Mouse (Mus musculus): ENCODE measurements around the gene Ppp3r1. TPM values are rescaled to one million over a fixed set of nuclear protein-coding genes. Genes with fewer than 3 reads are reported as not detected.

The Ppp3r1 gene
- total and polyA plus RNA-seq, 3 experiments, result 31.8 to 128 (median 116) TPM

GRCm38 (mm10) chr11:17135638-17136037, 23.4 kb upstream of the Ppp3r1 start:
- Histone ChIP-seq H3K36me3 (replicated peaks in 1 of 2; ENCODE audit: control insufficient read depth in 1 of 2, insufficient read depth in 1 of 2, low read length in 1 of 2) (no peaks in the 10 kb centered on the region), H3K27me3 (replicated peaks) (no peaks in the 10 kb centered on the region), H3K79me2 (replicated peaks; ENCODE audit: control insufficient read depth, extremely low read depth, insufficient read depth, poor library complexity, severe bottlenecking) (no peaks in the 10 kb centered on the region), H3K4me2 (ENCODE audit: insufficient read depth, low read depth, poor library complexity, severe bottlenecking) (no peak overlapping the region), H3K4me1 (ENCODE audit: control insufficient read depth in 1 of 2, insufficient read depth in 2 of 2) (no peaks in the 10 kb centered on the region), H3K27ac (ENCODE audit: insufficient read depth, low read depth) (no peak overlapping the region), H3K4me3 (replicated peaks in 1 of 3; ENCODE audit: low read depth in 2 of 3, low read length in 2 of 3, poor library complexity in 1 of 3) (no peak overlapping the region), H3K9ac (ENCODE audit: insufficient read depth, low read depth) (no peak overlapping the region), H3K9me3 (replicated peaks; ENCODE audit: low read length) (no peaks in the 10 kb centered on the region)
- dilution Hi-C loops (cut with MboI; ENCODE audit: extremely low pct_ligation_motif_present, extremely low pct_unique_long_range_greater_than_20kb, low sequenced_read_pairs) (no loop called here), in situ Hi-C loops (cut with MboI; ENCODE audit: low pct_ligation_motif_present, low pct_unique_long_range_greater_than_20kb, low sequenced_read_pairs) (no loop called here)
- DNase-seq (ENCODE audit: extremely low read depth), result no peak
- no peak for TF ChIP-seq USF2 (conservative IDR thresholded peaks at IDR 0.05; ENCODE audit: low read depth, low read length)
- TF ChIP-seq USF1 (IDR thresholded peaks at IDR 0.05; ENCODE audit: low read depth, low read length), result no peak
- TF ChIP-seq SMC3 (IDR thresholded peaks at IDR 0.05; ENCODE audit: low read depth, low read length), result no peak
- no peak for TF ChIP-seq NRF1 (IDR thresholded peaks at IDR 0.05; ENCODE audit: low read depth, low read length)
- no peak for TF ChIP-seq PAX5 (IDR thresholded peaks at IDR 0.05; ENCODE audit: low read length)
- TF ChIP-seq POLR2AphosphoS2 (IDR thresholded peaks at IDR 0.05; ENCODE audit: low read depth, low read length), result no peak
- no peak for TF ChIP-seq POLR2A (IDR thresholded peaks at IDR 0.05; ENCODE audit: low read depth, low read length)
- TF ChIP-seq MAX (IDR thresholded peaks at IDR 0.05; ENCODE audit: low read length), result no peak
- TF ChIP-seq RCOR1 (conservative IDR thresholded peaks at IDR 0.05; ENCODE audit: low read depth, low read length), result no peak
- no peak for TF ChIP-seq TCF12 (IDR thresholded peaks at IDR 0.05; ENCODE audit: low read depth, low read length)
- no peak for TF ChIP-seq CTCF (conservative IDR thresholded peaks at IDR 0.05 in 1 of 2, IDR thresholded peaks at IDR 0.05 in 1 of 2; ENCODE audit: low read depth in 2 of 2, low read length in 2 of 2)
- TF ChIP-seq ZNF384 (IDR thresholded peaks at IDR 0.05; ENCODE audit: low read depth, low read length), result no peak
- no peak for TF ChIP-seq MXI1 (IDR thresholded peaks at IDR 0.05; ENCODE audit: low read depth, low read length)
- TF ChIP-seq MAFK (IDR thresholded peaks at IDR 0.05; ENCODE audit: insufficient replicate concordance, low read length), result no peak
- no peak for TF ChIP-seq ELF1 (IDR thresholded peaks at IDR 0.05; ENCODE audit: low read depth, low read length)
- no peak for TF ChIP-seq UBTF (IDR thresholded peaks at IDR 0.05; ENCODE audit: low read depth, low read length)
- TF ChIP-seq CHD2 (IDR thresholded peaks at IDR 0.05; ENCODE audit: low read length), result no peak

GRCm38 (mm10) chr11:17138306-17139033, 20.6 kb upstream of the Ppp3r1 start:
- DNase-seq (ENCODE audit: extremely low read depth), result no peak
- Histone ChIP-seq H3K27me3 (replicated peaks) (no peaks in the 10 kb centered on the region), H3K4me3 (replicated peaks in 1 of 3; ENCODE audit: low read depth in 2 of 3, low read length in 2 of 3, poor library complexity in 1 of 3) (no peak overlapping the region), H3K9ac (ENCODE audit: insufficient read depth, low read depth) (no peak overlapping the region), H3K4me1 (ENCODE audit: control insufficient read depth in 1 of 2, insufficient read depth in 2 of 2) (no peaks in the 10 kb centered on the region), H3K27ac (ENCODE audit: insufficient read depth, low read depth) (no peak overlapping the region), H3K4me2 (ENCODE audit: insufficient read depth, low read depth, poor library complexity, severe bottlenecking) (no peak overlapping the region), H3K9me3 (replicated peaks; ENCODE audit: low read length) (no peaks in the 10 kb centered on the region), H3K36me3 (replicated peaks in 1 of 2; ENCODE audit: control insufficient read depth in 1 of 2, insufficient read depth in 1 of 2, low read length in 1 of 2) (no peaks in the 10 kb centered on the region), H3K79me2 (replicated peaks; ENCODE audit: control insufficient read depth, extremely low read depth, insufficient read depth, poor library complexity, severe bottlenecking) (no peaks in the 10 kb centered on the region)
- TF ChIP-seq NRF1 (IDR thresholded peaks at IDR 0.05; ENCODE audit: low read depth, low read length) (no peak), USF2 (conservative IDR thresholded peaks at IDR 0.05; ENCODE audit: low read depth, low read length) (no peak), TCF12 (IDR thresholded peaks at IDR 0.05; ENCODE audit: low read depth, low read length) (no peak), POLR2AphosphoS2 (IDR thresholded peaks at IDR 0.05; ENCODE audit: low read depth, low read length) (no peak), KAT2A (IDR thresholded peaks at IDR 0.05; ENCODE audit: insufficient replicate concordance, low read length) (no peak), BHLHE40 (IDR thresholded peaks at IDR 0.05; ENCODE audit: low read depth, low read length) (no peak), IRF4 (IDR thresholded peaks at IDR 0.05; ENCODE audit: low read depth, low read length) (no peak), SMC3 (IDR thresholded peaks at IDR 0.05; ENCODE audit: low read depth, low read length) (no peak), MXI1 (IDR thresholded peaks at IDR 0.05; ENCODE audit: low read depth, low read length) (no peak), ELF1 (IDR thresholded peaks at IDR 0.05; ENCODE audit: low read depth, low read length) (no peak), ETS1 (conservative IDR thresholded peaks at IDR 0.05; ENCODE audit: low read depth, low read length) (no peak), CHD1 (IDR thresholded peaks at IDR 0.05; ENCODE audit: low read depth, low read length) (no peak), ZKSCAN1 (IDR thresholded peaks at IDR 0.05; ENCODE audit: borderline replicate concordance, low read depth, low read length) (no peak), RCOR1 (conservative IDR thresholded peaks at IDR 0.05; ENCODE audit: low read depth, low read length) (no peak), GABPA (IDR thresholded peaks at IDR 0.05; ENCODE audit: insufficient replicate concordance, low read depth, low read length) (no peak), NELFE (IDR thresholded peaks at IDR 0.05; ENCODE audit: low read depth, low read length) (no peak), ZMIZ1 (IDR thresholded peaks at IDR 0.05; ENCODE audit: low read depth, low read length) (no peak), JUN (IDR thresholded peaks at IDR 0.05; ENCODE audit: insufficient read depth, low read depth, low read length) (no peak), PAX5 (IDR thresholded peaks at IDR 0.05; ENCODE audit: low read length) (no peak)
- dilution Hi-C loops (cut with MboI; ENCODE audit: extremely low pct_ligation_motif_present, extremely low pct_unique_long_range_greater_than_20kb, low sequenced_read_pairs), result no loop called here
- in situ Hi-C loops (cut with MboI; ENCODE audit: low pct_ligation_motif_present, low pct_unique_long_range_greater_than_20kb, low sequenced_read_pairs), result no loop called here
